ENCODE assay signal across 23 mouse cellular contexts in genomic region chr7:44280959-44281358, GRCm38 (mm10). TPM values are rescaled to one million over a fixed set of nuclear protein-coding genes. Genes with fewer than 3 reads are reported as not detected.
DNase-seq lines count a peak whose midpoint lies in the region; ATAC-seq and TF ChIP-seq lines count a peak whose summit lies in the region.
"Had no signal": no experiment of that assay in that cellular context is flagged by ENCODE, and none has a peak within 500 bp of the region (broad histone marks: within the 10 kb centered on the region; RNA-seq: fewer than 3 reads in every experiment).

No protein-coding gene starts in this region.

- no peaks in the 10 kb centered on the region for H3K9me3 ChIP-seq in forebrain, postnatal 0 days (ENCODE audit: low read length)
- H3K9me3 ChIP-seq in forebrain, embryonic 11.5 days (ENCODE audit: control insufficient read depth, low read length): no peaks in the 10 kb centered on the region
- H3K9me3 ChIP-seq in midbrain, embryonic 15.5 days: no peaks in the 10 kb centered on the region
- no peaks in the 10 kb centered on the region for H3K9me3 ChIP-seq in midbrain, embryonic 13.5 days
- H3K9me3 ChIP-seq: hindbrain, embryonic 13.5 days; liver, embryonic 13.5 days; lung, embryonic 15.5 days; neural tube, embryonic 12.5 days had no signal

- no peak overlapping the region for H3K27ac ChIP-seq in forebrain, postnatal 0 days (ENCODE audit: low read depth, low read length)
- no peak overlapping the region for H3K27ac ChIP-seq in forebrain, embryonic 11.5 days (ENCODE audit: low read depth, low read length)
- H3K27ac ChIP-seq in midbrain, embryonic 15.5 days: 0 out of 2 replicates have a peak overlapping the region, but pooled peaks have one; percentile 4
- H3K27ac ChIP-seq in midbrain, embryonic 13.5 days: no peak overlapping the region
- H3K27ac ChIP-seq: hindbrain, embryonic 13.5 days; liver, embryonic 13.5 days; lung, embryonic 15.5 days; neural tube, embryonic 12.5 days had no signal

- H3K9ac ChIP-seq in forebrain, postnatal 0 days: no peak overlapping the region
- H3K9ac ChIP-seq in forebrain, embryonic 11.5 days (ENCODE audit: low read length): no peak overlapping the region
- no peak overlapping the region for H3K9ac ChIP-seq in midbrain, embryonic 15.5 days
- H3K9ac ChIP-seq in midbrain, embryonic 13.5 days (replicated peaks): no peak overlapping the region
- H3K9ac ChIP-seq: hindbrain, embryonic 13.5 days; liver, embryonic 13.5 days; lung, embryonic 15.5 days; neural tube, embryonic 12.5 days had no signal

- H3K36me3 ChIP-seq in forebrain, postnatal 0 days (ENCODE audit: insufficient read depth): no peaks in the 10 kb centered on the region
- no peaks in the 10 kb centered on the region for H3K36me3 ChIP-seq in forebrain, embryonic 11.5 days (ENCODE audit: control insufficient read depth, insufficient read depth, low read length)
- H3K36me3 ChIP-seq in midbrain, embryonic 15.5 days (replicated peaks): no peaks in the 10 kb centered on the region
- H3K36me3 ChIP-seq in midbrain, embryonic 13.5 days: no peaks in the 10 kb centered on the region
- H3K36me3 ChIP-seq: hindbrain, embryonic 13.5 days; liver, embryonic 13.5 days; lung, embryonic 15.5 days; neural tube, embryonic 12.5 days had no signal

- 45% methylated on average over 1 of the region's 1 CpGs for WGBS in forebrain, postnatal 0 days
- WGBS in forebrain, embryonic 11.5 days: 78% methylated on average over 1 of the region's 1 CpGs
- 57% methylated on average over 1 of the region's 1 CpGs for WGBS in midbrain, embryonic 15.5 days
- 70% methylated on average over 1 of the region's 1 CpGs for whole genome bisulfite sequencing in midbrain, embryonic 13.5 days

- no peaks in the 10 kb centered on the region for H3K4me1 ChIP-seq in forebrain, postnatal 0 days (ENCODE audit: insufficient read depth)
- no peaks in the 10 kb centered on the region for H3K4me1 ChIP-seq in forebrain, embryonic 11.5 days (replicated peaks; ENCODE audit: control insufficient read depth, insufficient read depth, low read length)
- H3K4me1 ChIP-seq in midbrain, embryonic 15.5 days: peaks cover 8% of the 10 kb centered on the region
- H3K4me1 ChIP-seq in midbrain, embryonic 13.5 days (replicated peaks): no peaks in the 10 kb centered on the region
- H3K4me1 ChIP-seq: liver, embryonic 13.5 days; lung, embryonic 15.5 days; neural tube, embryonic 12.5 days had no signal

- H3K4me3 ChIP-seq in forebrain, postnatal 0 days (ENCODE audit: low read depth, low read length): no peak overlapping the region
- no peak overlapping the region for H3K4me3 ChIP-seq in forebrain, embryonic 11.5 days (ENCODE audit: low read depth, low read length)
- H3K4me3 ChIP-seq in midbrain, embryonic 15.5 days: no peak overlapping the region
- H3K4me3 ChIP-seq in midbrain, embryonic 13.5 days (replicated peaks): no peak overlapping the region
- H3K4me3 ChIP-seq: hindbrain, embryonic 13.5 days; left cerebral cortex, adult 2 months; liver, embryonic 13.5 days; lung, embryonic 15.5 days; neural tube, embryonic 12.5 days had no signal

- no peaks in the 10 kb centered on the region for H3K27me3 ChIP-seq in forebrain, postnatal 0 days (ENCODE audit: insufficient read depth, low read length)
- no peaks in the 10 kb centered on the region for H3K27me3 ChIP-seq in forebrain, embryonic 11.5 days (ENCODE audit: control insufficient read depth, insufficient read depth, low read length)
- no peaks in the 10 kb centered on the region for H3K27me3 ChIP-seq in midbrain, embryonic 15.5 days (replicated peaks)
- H3K27me3 ChIP-seq in midbrain, embryonic 13.5 days: no peaks in the 10 kb centered on the region
- H3K27me3 ChIP-seq: hindbrain, embryonic 13.5 days; liver, embryonic 13.5 days; lung, embryonic 15.5 days had no signal

- peak; percentile 45 for ATAC-seq in forebrain, postnatal 0 days
- ATAC-seq in forebrain, embryonic 11.5 days (replicated peaks; ENCODE audit: low FRiP score): no peak
- ATAC-seq in midbrain, embryonic 15.5 days (replicated peaks): peak; percentile 30; the same call in 1 of the 2 replicates
- no peak for ATAC-seq in midbrain, embryonic 13.5 days
- peak; percentile 95 for ATAC-seq in megakaryocyte, adult 5-6 weeks (ENCODE audit: poor library complexity, severe bottlenecking)
- ATAC-seq: intestine, postnatal 0 days had no signal

- TF ChIP-seq CTCF in forebrain, postnatal 0 days (IDR thresholded peaks at IDR 0.05; ENCODE audit: low read depth): no peak

- no peak for DNase-seq in forebrain, postnatal 0 days
- no peak for DNase-seq in forebrain, embryonic 11.5 days (ENCODE audit: low spot score)
- no peak for DNase-seq in left cerebral cortex, adult 9 months (ENCODE audit: low spot score in 2 of 2)
- no peak for DNase-seq in right cerebral cortex, postnatal 4 days
- DNase-seq in right cerebral cortex, postnatal 14 days: no peak
- DNase-seq: B cell, adult 2 months; cerebellum, postnatal 10 days; embryo, embryonic 11 days; gastrocnemius, postnatal 14 days; liver, embryonic 13.5 days; thymus, postnatal 4 days had no signal

- no peak overlapping the region for H3K4me2 ChIP-seq in forebrain, postnatal 0 days (ENCODE audit: low read depth)
- H3K4me2 ChIP-seq in forebrain, embryonic 11.5 days (ENCODE audit: low read depth, low read length, severe bottlenecking): no peak overlapping the region
- no peak overlapping the region for H3K4me2 ChIP-seq in midbrain, embryonic 15.5 days
- H3K4me2 ChIP-seq in midbrain, embryonic 13.5 days (replicated peaks): no peak overlapping the region
- H3K4me2 ChIP-seq: hindbrain, embryonic 13.5 days; liver, embryonic 13.5 days; lung, embryonic 15.5 days; neural tube, embryonic 12.5 days had no signal

RNA-seq across cellular contexts. Expression of gene Gm15517, which starts 19.7 kb away (rescaled TPM):
- not detected in 2 replicates for total RNA-seq in forebrain, postnatal 0 days (2014; rRNA removed)
- polyA plus RNA-seq in forebrain, postnatal 0 days (2015; fragmentation: Nextera tagmentation; extraction: Ambion mirVana): not detected in 2 replicates
- not detected in 2 replicates for polyA plus RNA-seq in forebrain, embryonic 11.5 days (2014; fragmentation: Nextera tagmentation; extraction: Ambion mirVana)
- polyA plus RNA-seq in midbrain, embryonic 15.5 days (2015; fragmentation: Nextera tagmentation; extraction: Ambion mirVana): not detected in 2 replicates
- polyA plus RNA-seq in midbrain, embryonic 13.5 days (2015; fragmentation: Nextera tagmentation; extraction: Ambion mirVana): not detected in 2 replicates
- not detected in 2 replicates for total RNA-seq in megakaryocyte, adult 5-6 weeks (2015)
- total RNA-seq in megakaryocyte, adult 5-6 weeks (2017): not detected in 2 replicates
- total RNA-seq: adrenal gland, adult 18-20 months; gastrocnemius, postnatal 14 days; left cerebral cortex, adult 2 months had no signal
- polyA plus RNA-seq: heart, postnatal 0 days; hindbrain, embryonic 13.5 days; intestine, postnatal 0 days; kidney, embryonic 16.5 days; limb, embryonic 11.5 days; liver, embryonic 13.5 days; lung, embryonic 15.5 days; neural tube, embryonic 12.5 days had no signal

RNA-seq across cellular contexts. Expression of gene Acp4, which starts 23.8 kb away (rescaled TPM):
- not detected in 2 replicates for total RNA-seq in forebrain, postnatal 0 days (2014; rRNA removed)
- polyA plus RNA-seq in forebrain, postnatal 0 days (2015; fragmentation: Nextera tagmentation; extraction: Ambion mirVana): 0.12 TPM in 1 of 2 replicates, not detected in the other
- 0.17 TPM in 1 of 2 replicates, not detected in the other for polyA plus RNA-seq in forebrain, embryonic 11.5 days (2014; fragmentation: Nextera tagmentation; extraction: Ambion mirVana)
- polyA plus RNA-seq in midbrain, embryonic 15.5 days (2015; fragmentation: Nextera tagmentation; extraction: Ambion mirVana): 0.21 TPM in 1 of 2 replicates, not detected in the other
- polyA plus RNA-seq in midbrain, embryonic 13.5 days (2015; fragmentation: Nextera tagmentation; extraction: Ambion mirVana): 0.09 TPM in 1 of 2 replicates, not detected in the other
- not detected in 2 replicates for total RNA-seq in megakaryocyte, adult 5-6 weeks (2015)
- total RNA-seq in megakaryocyte, adult 5-6 weeks (2017): not detected in 2 replicates
- total RNA-seq: adrenal gland, adult 18-20 months; gastrocnemius, postnatal 14 days; left cerebral cortex, adult 2 months had no signal
- polyA plus RNA-seq: heart, postnatal 0 days; intestine, postnatal 0 days; kidney, embryonic 16.5 days; liver, embryonic 13.5 days; lung, embryonic 15.5 days; neural tube, embryonic 12.5 days had no signal

RNA-seq across cellular contexts. Expression of gene Clec11a, which starts 25.7 kb away (rescaled TPM):
- total RNA-seq in forebrain, postnatal 0 days (2014; rRNA removed): 3.8 and 4.7 TPM in 2 replicates
- 3.7 and 4.3 TPM in 2 replicates for polyA plus RNA-seq in forebrain, postnatal 0 days (2015; fragmentation: Nextera tagmentation; extraction: Ambion mirVana)
- polyA plus RNA-seq in forebrain, embryonic 11.5 days (2014; fragmentation: Nextera tagmentation; extraction: Ambion mirVana): 3.2 TPM in 2 replicates
- polyA plus RNA-seq in midbrain, embryonic 15.5 days (2015; fragmentation: Nextera tagmentation; extraction: Ambion mirVana): 3.6 and 3.9 TPM in 2 replicates
- polyA plus RNA-seq in midbrain, embryonic 13.5 days (2015; fragmentation: Nextera tagmentation; extraction: Ambion mirVana): 3.7 and 4.0 TPM in 2 replicates
- total RNA-seq in megakaryocyte, adult 5-6 weeks (2015): 0.80 and 1.9 TPM in 2 replicates
- 0.77 and 1.7 TPM in 2 replicates for total RNA-seq in megakaryocyte, adult 5-6 weeks (2017)

RNA-seq across cellular contexts. Expression of gene Shank1, which starts 29.1 kb away (rescaled TPM):
- 31.1 and 34.2 TPM in 2 replicates for total RNA-seq in forebrain, postnatal 0 days (2014; rRNA removed)
- 15.4 and 29.7 TPM in 2 replicates for polyA plus RNA-seq in forebrain, postnatal 0 days (2015; fragmentation: Nextera tagmentation; extraction: Ambion mirVana)
- polyA plus RNA-seq in forebrain, embryonic 11.5 days (2014; fragmentation: Nextera tagmentation; extraction: Ambion mirVana): 3.6 and 4.2 TPM in 2 replicates
- polyA plus RNA-seq in midbrain, embryonic 15.5 days (2015; fragmentation: Nextera tagmentation; extraction: Ambion mirVana): 39.8 and 46.5 TPM in 2 replicates
- polyA plus RNA-seq in midbrain, embryonic 13.5 days (2015; fragmentation: Nextera tagmentation; extraction: Ambion mirVana): 26.0 and 26.4 TPM in 2 replicates
- 0.02 and 0.07 TPM in 2 replicates for total RNA-seq in megakaryocyte, adult 5-6 weeks (2015)
- total RNA-seq in megakaryocyte, adult 5-6 weeks (2017): not detected in 2 replicates

RNA-seq across cellular contexts. Expression of gene 2410002F23Rik, which starts 34.4 kb away (rescaled TPM):
- total RNA-seq in forebrain, postnatal 0 days (2014; rRNA removed): 250 and 333 TPM in 2 replicates
- polyA plus RNA-seq in forebrain, postnatal 0 days (2015; fragmentation: Nextera tagmentation; extraction: Ambion mirVana): 312 and 332 TPM in 2 replicates
- polyA plus RNA-seq in forebrain, embryonic 11.5 days (2014; fragmentation: Nextera tagmentation; extraction: Ambion mirVana): 167 and 178 TPM in 2 replicates
- 232 and 240 TPM in 2 replicates for polyA plus RNA-seq in midbrain, embryonic 15.5 days (2015; fragmentation: Nextera tagmentation; extraction: Ambion mirVana)
- polyA plus RNA-seq in midbrain, embryonic 13.5 days (2015; fragmentation: Nextera tagmentation; extraction: Ambion mirVana): 205 and 217 TPM in 2 replicates
- 19.9 and 20.8 TPM in 2 replicates for total RNA-seq in megakaryocyte, adult 5-6 weeks (2015)
- 17.2 and 23.0 TPM in 2 replicates for total RNA-seq in megakaryocyte, adult 5-6 weeks (2017)

Comparison
In these comparisons a context has a peak if more than half of its experiments do, and no peak if none do; other contexts are left out.
1. ATAC-seq: peak in forebrain, postnatal 0 days (single experiment), midbrain, embryonic 15.5 days (single experiment) and megakaryocyte, adult 5-6 weeks (single experiment); none in forebrain, embryonic 11.5 days (single experiment) and midbrain, embryonic 13.5 days (single experiment).